Mouse (Mus musculus): ENCODE measurements around the gene Nepro.

Nepro gene

DNA sequence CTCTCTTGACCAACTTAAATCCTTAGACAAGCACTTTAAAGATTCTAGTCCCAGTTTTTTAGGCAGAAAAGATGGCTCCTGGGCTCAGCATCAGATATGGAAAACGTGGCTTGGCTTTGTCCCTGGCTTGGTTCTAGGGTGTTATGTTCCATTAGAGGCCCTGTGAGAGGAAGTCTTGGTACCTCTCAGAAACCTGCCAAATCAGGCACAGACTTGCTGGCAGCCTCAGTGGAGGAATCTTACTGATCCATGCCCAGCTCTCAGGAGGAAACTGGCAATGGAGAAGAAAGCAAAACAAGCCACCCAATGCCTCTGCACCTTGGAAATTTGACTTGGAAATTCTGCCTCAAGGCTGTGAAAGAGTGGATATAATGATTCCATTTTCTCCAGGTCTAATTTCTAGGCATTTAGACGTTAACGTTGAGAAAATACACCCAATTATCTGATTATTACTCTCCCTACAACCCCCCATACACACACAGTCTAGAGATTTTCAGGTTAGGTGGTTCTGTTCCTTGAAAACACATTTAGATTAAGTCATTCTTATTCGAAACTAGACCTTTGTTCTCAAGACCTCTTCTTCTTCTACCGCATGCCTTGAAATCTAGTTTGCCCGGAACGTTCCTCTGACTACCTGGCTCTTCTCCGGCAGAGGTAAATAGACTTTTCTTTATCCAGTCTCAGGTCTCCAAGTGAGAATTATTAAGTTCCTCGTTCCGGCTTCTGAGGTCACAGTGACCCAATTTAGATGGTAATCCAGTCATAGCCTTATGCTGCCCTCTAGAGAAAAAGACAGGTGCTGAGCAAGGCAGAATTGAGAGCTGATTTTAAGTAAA, 7.6 kb upstream of the Nepro start:
- peak; percentile 58 for DNase-seq

DNA sequence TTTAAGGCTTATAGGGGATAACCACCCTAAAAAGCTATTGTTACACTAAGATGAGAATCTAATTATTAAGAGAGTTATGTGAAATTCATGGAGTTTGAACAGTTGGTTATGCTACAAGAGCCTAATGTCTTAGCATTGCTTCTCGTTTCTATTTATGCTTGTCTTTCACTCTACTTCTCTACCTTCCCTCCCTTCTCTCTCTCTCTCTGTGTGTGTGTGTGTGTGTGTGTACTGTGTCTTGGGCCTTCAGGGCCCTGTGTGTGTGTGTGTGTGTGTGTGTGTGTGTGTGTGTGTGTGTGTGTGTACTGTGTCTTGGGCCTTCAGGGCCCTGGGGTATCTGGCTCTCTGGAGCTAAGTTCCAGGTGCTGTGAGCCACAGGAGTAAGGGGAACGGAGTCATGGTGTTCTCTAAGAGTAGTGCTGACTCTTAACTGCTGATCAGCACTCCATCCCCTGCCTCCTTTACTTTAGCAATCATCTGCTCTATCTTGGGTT, 6.9 kb upstream of the Nepro start:
- no peak for DNase-seq

DNA sequence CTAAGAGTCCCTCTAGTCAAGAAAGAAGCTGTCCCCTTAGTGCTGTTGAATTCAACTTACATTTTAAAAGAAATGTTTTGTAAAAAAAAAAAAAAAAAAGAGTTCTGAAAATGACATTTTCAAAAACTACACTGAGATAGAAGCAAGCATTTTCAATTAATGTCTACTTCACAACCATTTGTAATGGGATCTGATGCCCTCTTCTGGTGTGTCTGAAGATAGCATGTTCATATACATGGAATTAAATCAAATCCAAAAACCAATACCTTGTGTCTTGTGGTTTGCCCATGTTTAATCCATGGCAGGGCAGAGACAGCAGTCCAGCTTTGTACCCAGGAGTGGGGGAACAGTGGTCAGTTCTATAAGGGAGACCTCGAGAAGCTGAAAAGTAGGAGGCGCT, 6.3 kb upstream of the Nepro start:
- no peak for DNase-seq

DNA sequence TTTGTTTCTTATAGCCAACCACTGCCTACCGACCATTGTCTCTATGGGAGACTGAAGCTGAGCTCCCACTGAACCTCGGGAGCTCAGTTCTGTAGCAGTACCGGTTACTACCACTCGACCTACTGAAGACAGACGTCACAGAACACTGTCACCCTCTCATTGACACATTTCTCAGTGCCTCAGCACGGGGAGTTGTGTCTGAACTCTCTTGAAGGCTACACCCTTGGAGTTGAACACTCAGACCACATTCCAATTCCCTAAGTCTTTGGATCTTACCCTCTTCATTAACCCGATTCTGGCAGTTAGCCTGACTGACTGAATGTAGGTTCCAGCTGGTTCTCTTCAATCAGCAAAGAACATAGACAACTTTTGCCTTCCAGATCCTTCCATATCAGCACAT, 4.8 kb upstream of the Nepro start:
- DNase-seq, result no peak

DNA sequence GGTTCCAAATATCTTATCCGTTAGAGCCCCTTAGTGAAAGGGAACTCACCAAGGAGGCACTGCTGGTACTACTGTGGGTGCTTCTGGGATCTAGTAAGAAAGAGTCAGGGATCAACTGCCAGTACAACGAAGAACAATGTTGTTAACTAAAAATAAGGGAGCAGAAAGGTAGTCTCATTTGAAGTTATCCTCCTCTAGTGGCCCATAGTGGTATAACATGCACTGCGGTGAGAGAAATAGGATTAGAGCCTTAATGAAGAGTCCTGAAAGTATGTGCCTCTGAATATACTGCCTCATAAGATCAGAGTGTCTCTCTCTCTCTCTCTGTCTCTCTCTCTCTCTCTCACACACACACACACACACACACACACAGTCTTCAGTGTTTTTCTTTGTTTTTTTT, 3.6 kb upstream of the Nepro start:
- no peak for DNase-seq

DNA sequence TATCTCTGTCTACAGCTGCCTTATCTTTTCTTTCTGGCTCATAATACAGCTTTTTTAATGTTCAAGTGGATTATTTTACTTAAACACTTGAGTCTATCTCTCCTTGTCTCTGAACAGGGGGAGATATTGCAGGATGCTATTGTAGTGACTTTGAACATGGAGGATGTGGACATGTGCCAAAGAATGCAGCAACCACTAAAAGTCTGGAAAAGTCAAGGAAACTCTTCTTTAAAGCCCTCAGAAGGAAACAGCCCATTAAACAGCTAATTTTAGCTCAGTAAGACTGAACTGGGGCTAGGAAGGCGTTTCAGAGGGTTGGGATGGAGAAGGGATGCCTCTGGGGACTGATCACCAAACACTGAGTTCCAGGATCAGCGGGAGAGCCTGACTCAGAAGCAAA, 1.4 kb upstream of the Nepro start:
- no peak for DNase-seq

DNA sequence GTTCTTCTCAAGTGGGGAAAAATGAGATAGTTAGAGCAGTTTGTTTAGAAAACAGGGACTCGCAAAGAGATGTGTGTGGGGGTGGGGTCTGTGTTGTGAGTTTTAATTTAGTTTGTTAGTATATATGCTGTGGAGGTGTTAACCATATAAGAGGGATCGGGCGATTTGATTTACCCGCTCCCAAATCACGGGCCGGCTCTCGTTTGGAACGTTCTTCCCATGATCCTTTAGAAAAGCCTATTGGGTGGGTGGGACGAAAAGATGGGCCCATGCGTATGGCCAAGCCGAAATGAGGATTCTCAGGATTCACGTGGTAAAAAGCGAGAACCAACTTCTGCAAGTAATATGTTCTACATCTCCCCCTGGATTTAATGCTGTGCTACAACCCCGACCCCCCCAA, 746 bp downstream of the Nepro start:
- DNase-seq, result no peak

DNA sequence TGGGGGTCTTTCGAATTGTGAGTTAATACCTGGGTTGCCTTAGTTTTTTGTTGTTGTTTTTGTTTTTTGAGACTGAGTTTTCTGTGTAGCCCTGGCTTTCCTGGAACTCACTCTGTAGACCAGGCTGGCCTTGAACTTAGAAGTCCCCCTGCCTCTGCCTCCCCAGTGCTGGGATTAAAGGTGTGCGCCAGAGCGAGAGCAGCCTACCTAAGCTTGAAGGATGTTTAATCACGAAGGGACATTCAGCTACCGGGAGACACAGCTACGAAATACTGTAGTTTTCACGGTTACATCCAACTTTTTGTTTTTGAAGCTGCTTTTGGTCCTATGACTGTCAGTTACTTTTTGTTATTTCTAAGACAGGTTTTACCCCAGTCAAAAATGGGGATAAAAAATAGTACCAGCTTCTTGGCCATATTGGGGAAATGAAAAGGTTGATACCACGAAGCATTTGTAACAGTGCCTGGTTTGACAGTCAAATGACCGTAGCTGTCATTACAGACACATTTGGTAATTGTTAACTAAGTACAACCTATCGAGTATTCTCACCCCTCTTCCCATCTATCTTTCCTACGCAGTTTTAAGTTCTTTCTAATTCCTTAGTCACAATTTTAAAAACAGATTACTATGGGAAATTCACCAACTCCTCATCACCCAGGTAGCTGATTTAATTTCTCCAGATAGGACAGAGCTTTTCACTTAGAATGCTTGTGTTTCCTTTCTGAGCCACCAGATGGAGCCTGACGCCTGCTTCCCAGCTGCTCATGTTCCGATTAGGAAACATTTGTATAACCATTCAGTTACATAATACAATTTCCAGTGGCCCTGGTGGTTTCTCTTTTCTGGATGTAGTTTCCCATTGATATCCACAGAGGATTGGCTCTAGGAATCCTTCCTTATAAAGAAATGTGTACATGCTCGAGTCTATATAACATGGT, 1.5 kb downstream of the Nepro start:
- DNase-seq, result peak; percentile 87

DNA sequence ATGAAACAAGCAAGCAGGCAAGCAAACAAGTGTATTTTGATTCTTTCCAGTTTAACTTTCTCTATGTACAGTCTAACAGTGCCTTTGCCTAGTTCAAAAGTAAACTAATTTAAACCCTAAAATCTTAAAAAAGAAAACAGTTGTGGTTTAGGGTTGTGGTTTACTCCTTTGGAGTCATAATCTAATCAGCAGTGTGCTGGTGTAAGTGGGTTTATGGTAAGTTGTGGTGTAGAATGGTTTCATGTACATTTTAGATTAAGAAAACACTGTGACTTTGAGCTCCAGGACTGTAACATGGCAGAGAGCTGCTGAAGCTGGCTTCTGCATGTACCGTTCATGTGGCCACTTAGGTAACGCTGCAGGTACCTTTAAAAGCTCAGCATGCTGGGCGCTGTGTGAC, 3.4 kb downstream of the Nepro start:
- no peak for DNase-seq

DNA sequence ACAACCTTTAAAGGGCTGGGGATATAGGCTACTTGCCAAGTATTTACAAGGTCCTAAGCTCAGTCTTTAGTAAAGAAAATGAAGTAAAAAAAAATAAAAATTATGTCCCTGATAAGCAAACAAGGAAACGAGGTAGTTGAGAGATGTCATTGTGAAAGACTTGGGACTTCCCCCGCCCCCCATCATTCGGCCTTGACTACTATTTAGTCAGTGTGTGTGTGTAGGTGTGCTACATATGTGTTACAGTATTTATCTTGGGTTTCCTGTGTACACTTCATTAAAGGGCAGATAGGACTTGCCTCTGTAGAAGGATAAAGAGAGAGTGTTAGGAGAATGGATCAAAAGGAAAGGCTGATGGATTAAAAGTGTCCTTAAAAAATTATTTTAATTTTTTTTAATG, 10.0 kb downstream of the Nepro start:
- DNase-seq, result no peak

DNA sequence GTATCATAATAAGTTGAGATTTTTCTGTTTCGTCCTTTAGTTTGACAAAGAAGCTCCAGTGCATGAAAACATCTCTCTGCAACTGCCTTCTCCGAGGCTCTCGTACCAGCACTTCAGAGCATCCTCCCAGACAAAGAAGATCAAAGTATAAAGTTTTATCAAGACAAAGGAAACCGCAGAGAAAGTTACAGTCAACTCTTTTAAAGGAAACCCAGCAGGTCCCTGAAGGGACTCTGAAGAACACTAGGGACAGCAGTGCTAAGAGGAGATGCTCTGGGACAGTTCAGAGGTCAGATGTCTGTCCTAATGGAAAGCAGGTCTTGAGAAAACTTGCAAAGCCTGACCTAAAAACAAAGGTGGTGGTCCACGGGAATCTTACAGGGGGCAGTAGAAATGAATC, 11.6 kb downstream of the Nepro start:
- no peak for DNase-seq

DNA sequence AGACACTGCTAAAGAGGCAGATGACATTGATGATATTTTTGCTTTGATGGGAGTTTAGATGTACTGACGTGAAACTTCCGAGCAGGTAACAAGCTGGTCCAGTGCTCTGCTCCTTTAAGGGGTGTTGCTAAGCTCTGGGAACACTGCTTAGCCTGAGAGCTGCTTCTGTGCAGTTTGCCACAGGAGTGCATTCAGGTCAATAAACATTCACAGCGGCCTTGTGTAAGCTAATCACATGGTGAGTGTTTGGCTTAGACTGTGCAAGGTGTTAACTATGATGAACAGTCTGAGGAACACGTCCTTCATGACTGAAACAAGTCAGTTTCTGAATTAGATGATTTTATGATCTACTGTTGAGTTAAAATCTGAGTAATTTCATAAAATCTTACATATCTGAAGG, 12.0 kb downstream of the Nepro start:
- DNase-seq, result no peak

DNA sequence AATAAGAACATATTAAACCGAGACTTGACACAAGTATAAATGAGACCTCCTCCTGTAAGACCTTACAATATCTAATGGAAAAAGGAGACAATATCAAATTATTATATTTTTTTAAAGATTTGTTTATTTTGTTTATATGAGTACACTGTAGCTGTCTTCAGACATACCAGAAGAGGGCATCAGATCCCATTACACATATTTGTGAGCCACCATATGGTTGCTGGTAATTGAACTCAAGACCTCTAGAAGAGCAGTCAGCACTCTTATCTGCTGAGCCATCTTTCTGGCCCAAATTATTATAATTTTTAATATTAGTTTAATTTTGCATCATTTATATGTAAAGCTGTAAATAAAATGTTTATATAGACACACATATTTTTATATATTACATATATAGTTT, 18.7 kb downstream of the Nepro start:
- DNase-seq, result no peak

DNA sequence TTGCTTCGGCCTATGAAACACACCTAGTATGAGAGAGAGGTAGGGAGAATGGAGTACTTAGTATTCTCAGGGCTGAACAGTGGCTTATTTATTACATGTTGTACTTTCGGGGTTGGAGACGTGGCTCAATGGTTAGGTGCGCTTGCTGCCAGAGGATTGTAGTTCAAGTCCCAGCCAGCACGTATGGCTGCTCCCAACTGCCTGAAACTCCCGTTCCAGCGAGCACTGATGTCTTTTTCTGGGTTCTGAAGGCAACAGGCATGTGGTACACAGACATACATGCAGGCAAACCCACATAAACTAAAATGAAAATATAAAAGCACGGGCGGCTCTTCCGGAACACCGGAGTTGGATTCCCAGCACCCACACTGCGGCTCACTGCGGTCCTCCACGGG, 21.4 kb downstream of the Nepro start:
- no peak for DNase-seq

DNA sequence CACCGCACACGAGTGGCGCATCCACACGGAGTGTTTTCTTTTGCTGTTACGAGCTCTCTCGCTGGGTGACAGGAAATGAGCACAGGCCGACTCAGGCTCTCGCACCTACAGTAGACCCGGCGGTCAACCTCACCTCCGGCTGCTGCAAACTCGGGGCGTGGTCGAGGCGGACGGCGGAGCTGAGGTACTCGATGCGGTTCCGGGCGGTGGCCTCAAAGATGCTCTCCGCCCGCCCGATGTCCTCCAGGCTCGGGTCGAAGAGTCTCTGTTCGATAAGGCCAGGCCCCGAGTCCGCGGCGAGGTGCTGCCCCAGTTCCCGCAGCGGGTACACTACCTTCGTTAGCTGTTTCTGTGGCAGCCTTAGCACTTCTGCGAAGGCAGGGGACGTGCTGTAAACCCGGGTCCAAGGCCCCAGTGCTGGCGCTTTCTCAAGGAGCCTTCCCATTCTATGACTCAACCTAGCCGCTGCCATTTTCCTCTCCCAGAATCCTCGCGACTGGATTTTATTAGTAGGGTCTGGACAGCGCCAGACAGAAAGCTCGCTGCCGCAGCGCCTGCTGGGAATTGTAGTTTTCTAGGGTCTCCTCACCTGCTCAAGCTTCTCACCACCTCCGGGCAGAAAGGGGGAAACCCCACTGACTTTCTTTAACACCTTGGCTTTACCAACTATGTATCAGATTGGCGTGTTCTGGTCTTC, 21.9 kb downstream of the Nepro start, which contains the start of gene Gtpbp8:
Gene Gtpbp8, minus strand, starts transcription at position 498 of the 697 bp plus-strand sequence.
- DNase-seq, result peak; percentile 86

DNA sequence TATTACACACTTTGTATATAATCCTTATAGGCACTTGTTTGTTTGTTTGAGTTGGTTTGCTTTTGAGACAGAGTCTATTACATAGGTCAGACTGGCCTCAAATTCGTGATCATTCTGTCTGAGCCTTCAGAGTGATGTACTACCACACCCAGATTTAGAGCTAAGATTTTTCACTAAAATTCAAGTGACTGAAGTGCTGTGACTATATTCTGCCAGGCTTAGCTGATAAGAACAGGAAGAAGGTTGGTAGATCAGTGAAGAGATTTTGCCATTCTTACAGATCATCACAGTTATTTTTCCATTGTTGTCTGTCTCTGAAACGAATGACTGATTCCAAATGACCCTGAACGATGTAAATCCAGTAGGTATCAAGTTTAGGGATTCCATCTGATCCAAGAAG, 23.9 kb downstream of the Nepro start:
- DNase-seq, result no peak

DNA sequence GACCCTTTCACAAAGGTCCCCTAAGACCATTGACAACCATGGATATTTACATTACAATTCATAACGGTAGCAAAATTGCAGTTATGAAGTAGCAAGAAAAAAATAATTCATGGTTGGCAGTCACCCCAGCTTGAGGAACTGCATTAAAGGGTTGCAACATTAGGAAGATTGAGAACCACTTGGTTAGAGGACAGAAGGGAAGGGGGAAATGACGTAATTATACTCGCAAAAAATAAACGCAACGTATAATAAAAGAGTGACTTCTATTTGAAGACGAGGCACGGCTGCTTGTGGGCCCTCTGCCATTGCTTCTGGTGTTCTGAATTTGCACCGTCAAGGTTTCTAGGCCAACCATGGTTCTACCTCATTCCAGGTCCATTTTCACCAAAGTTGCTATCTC, 33.6 kb downstream of the Nepro start:
- no peak for DNase-seq

DNA sequence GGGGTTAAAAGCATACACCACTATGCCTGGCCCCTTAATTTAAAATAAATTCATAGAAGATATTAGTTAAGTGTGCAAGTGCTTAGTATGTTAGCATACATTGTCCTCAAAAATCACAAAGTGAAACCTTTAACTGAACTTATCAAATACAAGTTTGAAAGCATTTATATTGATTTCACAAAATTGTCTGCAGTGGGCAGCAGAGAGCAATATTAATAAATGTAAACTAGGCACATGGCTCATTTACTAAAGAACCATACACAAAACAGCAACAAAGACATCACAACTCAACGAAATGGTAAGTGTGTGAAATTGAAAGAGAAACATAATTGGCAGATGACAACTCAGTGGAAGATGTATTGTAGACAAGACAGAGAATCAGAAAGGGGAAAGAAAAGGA, 37.7 kb downstream of the Nepro start:
- no peak for DNase-seq

DNA sequence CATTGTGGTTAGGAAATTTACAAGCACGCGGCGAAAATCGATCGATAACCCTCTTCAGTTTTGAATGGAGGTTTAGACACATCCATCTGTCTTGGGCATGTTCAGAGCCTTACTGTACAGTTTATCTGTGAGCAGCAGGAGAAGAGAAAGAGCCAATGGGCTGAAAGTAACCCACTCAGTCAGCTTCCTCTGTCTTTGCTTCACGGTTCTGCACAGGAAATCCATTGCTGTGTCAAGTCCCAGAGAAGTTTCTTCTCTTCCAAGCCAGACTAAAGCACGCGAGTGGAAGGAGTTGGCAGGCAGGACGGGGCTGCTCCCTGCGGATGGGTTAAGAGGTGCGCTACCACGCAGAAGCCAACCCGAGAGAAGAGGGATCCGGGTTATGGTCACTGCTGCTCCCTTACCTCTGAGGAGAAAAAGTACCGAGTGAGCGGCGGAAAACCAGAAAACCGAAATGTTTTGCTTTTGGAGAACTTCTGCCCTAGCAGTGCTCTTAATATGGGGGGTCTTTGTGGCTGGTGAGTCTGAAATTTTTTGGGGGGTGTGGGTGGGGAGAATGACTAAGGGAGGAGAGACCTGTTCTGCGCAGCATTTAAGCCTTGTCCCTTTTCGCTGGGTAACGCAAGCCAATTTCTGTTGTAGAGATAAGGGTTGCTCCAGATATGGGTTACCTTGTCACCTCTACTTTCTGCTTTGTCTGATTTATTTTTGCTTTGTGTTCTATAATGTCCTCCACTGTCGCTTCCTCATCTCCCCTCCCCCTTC, 41.6 kb downstream of the Nepro start, which contains the start of gene Cd200r1:
Gene Cd200r1, plus strand, starts transcription at position 182 of the 765 bp plus-strand sequence.
- DNase-seq, result no peak

DNA sequence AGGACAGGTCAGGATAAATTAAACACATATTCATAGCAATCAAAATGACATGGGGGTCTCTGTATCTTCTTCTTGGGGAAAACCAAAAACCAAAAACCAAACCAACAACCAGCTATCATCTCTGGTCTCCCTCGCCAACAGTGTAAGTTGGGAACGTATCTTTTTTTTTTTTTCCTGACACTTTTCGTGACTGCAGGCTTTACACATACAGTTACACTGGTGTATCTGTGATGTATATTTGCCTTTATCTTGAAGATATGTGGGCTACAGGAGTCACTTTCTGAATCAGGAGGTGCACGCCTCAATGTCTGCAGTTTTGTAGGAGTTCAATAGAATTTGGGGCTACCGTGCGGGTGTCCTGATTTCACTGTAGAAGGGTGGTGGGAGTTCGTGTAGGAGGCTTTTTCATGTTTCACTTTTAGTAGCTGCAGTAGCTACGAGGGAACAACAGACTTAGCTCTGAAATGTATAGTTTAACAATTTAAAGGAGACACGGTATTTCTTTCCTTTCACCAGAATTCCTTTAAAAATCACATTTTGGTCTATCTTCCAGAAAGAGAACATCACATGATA, 42.3 kb downstream of the Nepro start:
- no peak for DNase-seq

DNA sequence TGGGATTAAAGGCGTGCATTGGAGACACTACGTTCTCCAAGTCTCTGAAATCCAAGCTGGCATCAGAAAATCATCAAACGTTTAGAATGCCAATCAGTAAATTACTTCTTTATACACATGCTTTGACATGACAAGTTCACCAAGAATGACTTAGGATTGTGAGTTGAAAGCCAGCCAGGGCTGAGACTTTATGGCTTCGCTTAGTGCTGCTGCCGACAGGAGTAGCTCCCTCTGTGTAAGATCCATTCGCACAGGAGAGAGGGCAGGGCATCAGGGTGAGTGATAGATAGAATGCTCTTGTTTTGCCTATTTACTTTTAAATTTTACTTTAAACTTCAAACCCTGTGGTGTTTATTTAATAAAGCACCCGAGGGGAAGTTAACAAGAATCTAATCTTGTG, 43.4 kb downstream of the Nepro start:
- no peak for DNase-seq

DNA sequence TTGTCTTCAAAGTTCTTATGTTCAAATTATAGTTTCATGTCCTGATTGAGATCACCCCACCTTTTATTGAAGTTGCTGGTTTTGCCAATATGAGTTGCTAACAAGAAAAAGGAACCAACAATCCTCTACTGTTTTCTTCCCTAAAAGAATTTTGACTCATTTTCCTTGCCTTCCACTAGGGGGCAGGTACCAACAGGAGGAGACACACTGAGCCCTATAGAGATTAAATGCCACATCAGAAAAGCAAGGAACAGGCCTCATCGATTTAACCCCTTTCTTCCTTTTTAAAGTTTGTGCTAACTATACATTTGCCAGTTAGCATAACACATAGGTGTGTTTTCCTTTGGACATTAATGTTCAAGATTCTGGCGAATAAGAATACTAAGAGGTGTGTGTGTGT, 43.9 kb downstream of the Nepro start:
- no peak for DNase-seq
